Mouse (Mus musculus) erythroblast, embryonic 14.5 days (primary cell): ENCODE data around the gene Runx2.

Experiments
- GATA1 ChIP-seq: IDR thresholded peaks from 2 replicates; pipeline ENCODE4 v1.6.1; 2012; ENCODE audit warnings: low read length, inconsistent platforms, mixed read lengths
- TAL1 ChIP-seq: IDR thresholded peaks from 3 replicates; pipeline ENCODE4 v1.6.1; 2012; ENCODE audit warnings: low read length, inconsistent platforms, mixed read lengths

DNA sequence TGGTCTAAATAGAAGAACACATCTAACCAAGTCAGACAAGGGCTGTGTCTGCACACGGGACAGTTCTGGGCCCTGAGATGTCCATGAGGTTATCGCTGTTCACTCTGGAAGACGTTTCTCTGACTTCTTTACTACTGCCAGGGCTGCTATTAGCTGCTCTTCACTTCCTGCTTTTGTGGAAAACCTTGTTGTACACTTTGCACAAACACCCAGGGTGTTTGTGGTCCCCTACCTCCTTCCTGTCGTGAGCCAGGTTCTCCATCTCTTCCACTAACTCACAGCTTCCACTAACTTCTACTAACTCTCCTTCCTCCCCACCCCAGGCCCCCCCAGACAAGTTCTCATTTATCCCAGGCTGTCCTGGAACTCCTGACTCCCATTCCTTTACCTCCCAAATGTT lies 350.9 kb downstream of the Runx2 start:
- TF ChIP-seq GATA1 (no peak), TAL1 (no peak)
